Mouse (Mus musculus): Measurements from ENCODE around the gene Mrgpre. TPM values are rescaled to one million over a fixed set of nuclear protein-coding genes. Genes with fewer than 3 reads are reported as not detected.
A peak's percentile ranks its signal among the peaks of the same experiment; 100 is the strongest.

The Mrgpre gene
- total RNA-seq (2022) = 1 to 10 TPM; 2.7 to 5.1 (median 3.9) TPM

GRCm38 (mm10) chr7:143783996-143784829, at the start of gene Mrgpre:
Gene Mrgpre, minus strand, starts transcription at chr7:143784500.
- DNase-seq = peak; percentile 67

- peak; percentile 87 for DNase-seq
Measured at GRCm38 (mm10) chr7:143833581-143834190, 49.4 kb upstream of the Mrgpre start.

GRCm38 (mm10) chr7:143832611-143833010, 48.3 kb upstream of the Mrgpre start:
- DNase-seq = no peak

GRCm38 (mm10) chr7:143832196-143832595, 47.9 kb upstream of the Mrgpre start:
- DNase-seq = peak; percentile 85

- no peak for DNase-seq
Measured at GRCm38 (mm10) chr7:143830399-143830798, 46.1 kb upstream of the Mrgpre start.

- DNase-seq = peak; percentile 96
Measured at GRCm38 (mm10) chr7:143829504-143830331, 45.4 kb upstream of the Mrgpre start.

GRCm38 (mm10) chr7:143826985-143827384, 42.7 kb upstream of the Mrgpre start:
- DNase-seq = no peak

GRCm38 (mm10) chr7:143823266-143823605, 38.9 kb upstream of the Mrgpre start:
- no peak for DNase-seq

- DNase-seq = peak; percentile 99
Measured at GRCm38 (mm10) chr7:143822375-143823265, 38.3 kb upstream of the Mrgpre start, which contains the start of the genes Nadsyn1 and Dhcr7. Gene Nadsyn1, minus strand, starts transcription at chr7:143822849. Gene Dhcr7, plus strand, starts transcription at chr7:143823145.

GRCm38 (mm10) chr7:143821241-143821640, 36.9 kb upstream of the Mrgpre start:
- DNase-seq = no peak

GRCm38 (mm10) chr7:143819201-143819600, 34.9 kb upstream of the Mrgpre start:
- DNase-seq = no peak

GRCm38 (mm10) chr7:143808909-143809308, 24.6 kb upstream of the Mrgpre start:
- no peak for DNase-seq

- no peak for DNase-seq
Measured at GRCm38 (mm10) chr7:143805199-143805624, 20.9 kb upstream of the Mrgpre start.

- no peak for DNase-seq
Measured at GRCm38 (mm10) chr7:143801195-143802065, 17.1 kb upstream of the Mrgpre start.

- DNase-seq = no peak
Measured at GRCm38 (mm10) chr7:143800770-143801169, 16.5 kb upstream of the Mrgpre start.

GRCm38 (mm10) chr7:143798783-143799182, 14.5 kb upstream of the Mrgpre start:
- DNase-seq = no peak

- no peak for DNase-seq
Measured at GRCm38 (mm10) chr7:143793121-143793520, 8.8 kb upstream of the Mrgpre start.

GRCm38 (mm10) chr7:143792336-143792985, 8.2 kb upstream of the Mrgpre start:
- DNase-seq = no peak

- DNase-seq = no peak
Measured at GRCm38 (mm10) chr7:143783378-143783995, 813 bp downstream of the Mrgpre start.

- no peak for DNase-seq
Measured at GRCm38 (mm10) chr7:143777375-143777774, 6.9 kb downstream of the Mrgpre start.
